Mouse (Mus musculus): Measurements from ENCODE around the gene Tpk1. TPM values are rescaled to one million over a fixed set of nuclear protein-coding genes. Genes with fewer than 3 reads are reported as not detected.

Tpk1 gene
- total RNA-seq, 2 experiments from 2014 or later: 2.4 to 3.3 TPM

- intact Hi-C loops (cut with DNase I): no loop called here
- DNase-seq (ENCODE audit: low spot score): no peak
These were observed 356.6 kb downstream of the Tpk1 start, which contains the start of gene Nobox for GRCm38 (mm10) chr6:43309454-43309853. Gene Nobox (minus strand): TSS chr6:43309554.

- intact Hi-C loops (cut with DNase I): loop anchor here (1.0 to 2.0 kb wide), 2 partner anchors 43 to 277 kb away; no protein-coding TSS in a partner anchor
- no peak for DNase-seq (ENCODE audit: low spot score)
These were observed 368.6 kb downstream of the Tpk1 start for GRCm38 (mm10) chr6:43297508-43297850.

GRCm38 (mm10) chr6:43296798-43297507 lies 369.1 kb downstream of the Tpk1 start:
- no peak for DNase-seq (ENCODE audit: low spot score)
- intact Hi-C loops (cut with DNase I): loop anchor here (1.0 to 2.0 kb wide), 2 partner anchors 43 to 276 kb away; no protein-coding TSS in a partner anchor

- intact Hi-C loops (cut with DNase I): loop anchor here (2.0 kb wide), 1 partner anchor 275 kb away; no protein-coding TSS in a partner anchor
- no peak for DNase-seq (ENCODE audit: low spot score)
These were observed 370.2 kb downstream of the Tpk1 start for GRCm38 (mm10) chr6:43295908-43296307.
